Mouse (Mus musculus) myocyte (in vitro differentiated cells): ENCODE measurements at regions not wholly inside any gene's neighbourhood (a gene's known extent, or its start where the extent isn't known, plus 50 kb on each side); places are given as distances from the start of the nearest gene placed in this dataset.

ENCODE experiments used
- CEBPB ChIP-seq: IDR thresholded peaks from 2 replicates; pipeline ENCODE4 v1.6.1; 2011; ENCODE audit warnings: mild to moderate bottlenecking, moderate library complexity; ENCODE audit not compliant: poor library complexity, insufficient read depth, severe bottlenecking
- E2F4 ChIP-seq: IDR thresholded peaks from one replicate; pipeline ENCODE4 v1.6.1; 2011; ENCODE audit warnings: mild to moderate bottlenecking, control low read depth, moderate library complexity; ENCODE audit not compliant: insufficient read depth
- MAX ChIP-seq: IDR thresholded peaks from one replicate; pipeline ENCODE4 v1.6.1; 2011; ENCODE audit warnings: low read depth, mild to moderate bottlenecking, control low read depth
- MYOD1 ChIP-seq, 3 experiments: IDR thresholded peaks; one replicate each; pipeline ENCODE4 v1.6.1; 2011; ENCODE audit warnings: control low read depth in 2 of 3, low read depth in 2 of 3, mild to moderate bottlenecking in 2 of 3, moderate library complexity in 1 of 3; ENCODE audit not compliant: insufficient read length in 2 of 3, control insufficient read depth in 1 of 3
- POLR2A ChIP-seq: IDR thresholded peaks from one replicate; pipeline ENCODE4 v1.6.1; 2011; ENCODE audit warnings: low read depth, mild to moderate bottlenecking, control low read depth, moderate library complexity; ENCODE audit not compliant: insufficient read length
- REST ChIP-seq: IDR thresholded peaks from one replicate; pipeline ENCODE4 v1.6.1; 2011; ENCODE audit warnings: mild to moderate bottlenecking, control low read depth, moderate library complexity; ENCODE audit not compliant: insufficient read depth, insufficient read length
- TCF12 ChIP-seq: IDR thresholded peaks from one replicate; pipeline ENCODE4 v1.6.1; 2011; ENCODE audit warnings: mild to moderate bottlenecking, control low read depth; ENCODE audit not compliant: poor library complexity, insufficient read depth, severe bottlenecking
- USF1 ChIP-seq: IDR thresholded peaks from one replicate; pipeline ENCODE4 v1.6.1; 2011; ENCODE audit warnings: low read depth, mild to moderate bottlenecking, control low read depth, moderate library complexity

DNA sequence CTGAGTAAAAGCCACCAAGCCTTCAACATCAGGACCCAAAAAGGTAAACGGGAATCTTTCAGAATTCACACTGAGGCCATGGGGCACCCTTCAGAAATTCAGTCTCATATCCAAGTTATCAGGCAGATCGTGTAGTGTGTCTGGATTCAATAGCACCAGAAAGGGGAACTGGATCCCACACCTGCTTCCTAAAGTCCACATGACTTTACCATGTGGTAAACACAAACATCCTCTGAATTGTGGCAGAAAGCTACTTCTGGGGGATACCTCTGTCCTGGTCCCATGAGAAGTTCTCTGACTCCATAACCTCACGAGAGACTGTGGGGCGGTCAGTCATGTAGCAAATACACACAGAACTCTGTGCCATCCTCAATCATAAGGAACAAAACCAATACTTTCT lies 313.4 kb downstream of the Agtpbp1 start:
- TF ChIP-seq POLR2A (no peak), CEBPB (no peak), USF1 (no peak), E2F4 (no peak), MAX (no peak), TCF12 (no peak), MYOD1 (IDR thresholded peaks at IDR 0.05; ENCODE audit: control insufficient read depth in 1 of 3, insufficient read length in 2 of 3, low read depth in 2 of 3) (no peak), REST (no peak)
